Mouse (Mus musculus) midbrain, embryonic 15.5 days (tissue): ENCODE results near the gene Cdc42ep2. TPM values are rescaled to one million over a fixed set of nuclear protein-coding genes. Genes with fewer than 3 reads are reported as not detected.

Experiments used
- ATAC-seq: fragments of 200-750 bp; cut with Nextera tagmentation; replicated peaks from 2 replicates; pipeline ENCODE4 v1.8.0; 2017; ENCODE audit warnings: moderate TSS enrichment
- H3K27ac ChIP-seq: fragments of 300-500 bp; sonication (generic); 2 replicates; pipeline ENCODE4 v1.5.1; 2015; ENCODE audit warnings: mild to moderate bottlenecking, inconsistent platforms
- H3K27me3 ChIP-seq: fragments of 300-500 bp; sonication (generic); replicated peaks from 2 replicates; pipeline ENCODE4 v1.6.1; 2015; ENCODE audit warnings: inconsistent platforms
- H3K36me3 ChIP-seq: fragments of 300-500 bp; sonication (generic); replicated peaks from 2 replicates; pipeline ENCODE4 v1.6.1; 2015; ENCODE audit warnings: inconsistent platforms
- H3K4me1 ChIP-seq: fragments of 300-500 bp; sonication (generic); 2 replicates; pipeline ENCODE4 v1.6.1; 2015; ENCODE audit warnings: inconsistent platforms
- H3K4me2 ChIP-seq: fragments of 300-500 bp; sonication (generic); 2 replicates; pipeline ENCODE4 v1.6.1; 2015; ENCODE audit warnings: inconsistent platforms, mild to moderate bottlenecking, moderate library complexity
- H3K4me3 ChIP-seq: fragments of 300-500 bp; sonication (generic); 2 replicates; pipeline ENCODE4 v1.5.1; 2015; ENCODE audit warnings: mild to moderate bottlenecking, inconsistent platforms
- H3K9ac ChIP-seq: fragments of 300-500 bp; sonication (generic); 2 replicates; pipeline ENCODE4 v1.6.1; 2015; ENCODE audit warnings: mild to moderate bottlenecking, inconsistent platforms
- H3K9me3 ChIP-seq: fragments of 300-500 bp; sonication (generic); 2 replicates; pipeline ENCODE4 v1.6.1; 2016; ENCODE audit warnings: inconsistent platforms
- WGBS: fragments of 180-500 bp; shearing (Covaris S2); methylation state at CpG from one replicate; pipeline ENCODE4 v1.1.7; 2015; ENCODE audit warnings: mixed read lengths; 5-methylcytosine and 5-hydroxymethylcytosine counted together
- polyA plus RNA-seq: library from polyadenylated mRNA; unstranded; fragments of >200 nt; fragmentation: Nextera tagmentation; extraction: Ambion mirVana; gene quantifications from 2 replicates; pipeline ENCODE4 v1.2.1, GENCODE M21; 2015

The Cdc42ep2 gene
- polyA plus RNA-seq, 1 experiment from 2014 or later: 16.7 TPM

- Histone ChIP-seq H3K27ac (no peak overlapping the region), H3K4me2 (no peak overlapping the region), H3K9me3 (no peaks in the 10 kb centered on the region), H3K36me3 (0 out of 2 replicates have a peak, but pooled peaks cover 6% of the 10 kb centered on the region), H3K27me3 (no peaks in the 10 kb centered on the region), H3K9ac (no peak overlapping the region), H3K4me1 (no peaks in the 10 kb centered on the region), H3K4me3 (no peak overlapping the region)
- no peak for ATAC-seq
- 92% methylated on average over 22 of the region's 22 CpGs for WGBS
These were observed 29.6 kb upstream of the Cdc42ep2 start for GRCm38 (mm10) chr19:5954031-5954710.

GRCm38 (mm10) chr19:5953201-5953770 lies 28.7 kb upstream of the Cdc42ep2 start:
- 93% methylated on average over 19 of the region's 19 CpGs for WGBS
- no peak overlapping the region for H3K4me3 ChIP-seq
- ATAC-seq: no peak
- H3K4me2 ChIP-seq: no peak overlapping the region
- H3K4me1 ChIP-seq: no peaks in the 10 kb centered on the region
- no peaks in the 10 kb centered on the region for H3K9me3 ChIP-seq
- no peaks in the 10 kb centered on the region for H3K27me3 ChIP-seq
- no peak overlapping the region for H3K9ac ChIP-seq
- H3K27ac ChIP-seq: no peak overlapping the region
- H3K36me3 ChIP-seq: 0 out of 2 replicates have a peak, but pooled peaks cover 6% of the 10 kb centered on the region

GRCm38 (mm10) chr19:5952071-5952691 lies 27.6 kb upstream of the Cdc42ep2 start:
- no peak for ATAC-seq
- Histone ChIP-seq H3K9me3 (no peaks in the 10 kb centered on the region), H3K9ac (no peak overlapping the region), H3K4me3 (no peak overlapping the region), H3K4me2 (no peak overlapping the region), H3K27ac (no peak overlapping the region), H3K36me3 (0 out of 2 replicates have a peak, but pooled peaks cover 6% of the 10 kb centered on the region), H3K27me3 (no peaks in the 10 kb centered on the region), H3K4me1 (no peaks in the 10 kb centered on the region)
- 91% methylated on average over 13 of the region's 13 CpGs for WGBS

GRCm38 (mm10) chr19:5951631-5952030 lies 27.0 kb upstream of the Cdc42ep2 start:
- Histone ChIP-seq H3K36me3 (0 out of 2 replicates have a peak, but pooled peaks cover 6% of the 10 kb centered on the region), H3K27ac (no peak overlapping the region), H3K4me3 (no peak overlapping the region), H3K9me3 (no peaks in the 10 kb centered on the region), H3K27me3 (no peaks in the 10 kb centered on the region), H3K4me2 (no peak overlapping the region), H3K9ac (no peak overlapping the region), H3K4me1 (no peaks in the 10 kb centered on the region)
- no peak for ATAC-seq
- WGBS: 93% methylated on average over 16 of the region's 16 CpGs

- no peak for ATAC-seq
- Histone ChIP-seq H3K4me2 (no peak overlapping the region), H3K4me1 (no peaks in the 10 kb centered on the region), H3K27ac (no peak overlapping the region), H3K4me3 (no peak overlapping the region), H3K9me3 (no peaks in the 10 kb centered on the region), H3K9ac (no peak overlapping the region), H3K27me3 (no peaks in the 10 kb centered on the region), H3K36me3 (0 out of 2 replicates have a peak, but pooled peaks cover 6% of the 10 kb centered on the region)
- WGBS: 94% methylated on average over 11 of the region's 11 CpGs
These were observed 25.6 kb upstream of the Cdc42ep2 start for GRCm38 (mm10) chr19:5950218-5950617.

GRCm38 (mm10) chr19:5945891-5946290 lies 21.3 kb upstream of the Cdc42ep2 start:
- no peak for ATAC-seq
- no peaks in the 10 kb centered on the region for H3K9me3 ChIP-seq
- H3K4me3 ChIP-seq: no peak overlapping the region
- H3K27ac ChIP-seq: no peak overlapping the region
- no peaks in the 10 kb centered on the region for H3K4me1 ChIP-seq
- H3K27me3 ChIP-seq: no peaks in the 10 kb centered on the region
- 85% methylated on average over 8 of the region's 8 CpGs for WGBS
- no peak overlapping the region for H3K4me2 ChIP-seq
- H3K36me3 ChIP-seq: no peaks in the 10 kb centered on the region
- H3K9ac ChIP-seq: no peak overlapping the region

- no peak for ATAC-seq
- no peaks in the 10 kb centered on the region for H3K4me1 ChIP-seq
- H3K4me2 ChIP-seq: no peak overlapping the region
- 88% methylated on average over 7 of the region's 7 CpGs for WGBS
- no peak overlapping the region for H3K9ac ChIP-seq
- no peaks in the 10 kb centered on the region for H3K9me3 ChIP-seq
- H3K27ac ChIP-seq: no peak overlapping the region
- H3K4me3 ChIP-seq: no peak overlapping the region
- H3K27me3 ChIP-seq: no peaks in the 10 kb centered on the region
- no peaks in the 10 kb centered on the region for H3K36me3 ChIP-seq
These were observed 20.4 kb upstream of the Cdc42ep2 start for GRCm38 (mm10) chr19:5945027-5945426.

GRCm38 (mm10) chr19:5944145-5944544 lies 19.5 kb upstream of the Cdc42ep2 start:
- no peak for ATAC-seq
- no peak overlapping the region for H3K4me3 ChIP-seq
- H3K9ac ChIP-seq: no peak overlapping the region
- no peak overlapping the region for H3K27ac ChIP-seq
- WGBS: 77% methylated on average over 8 of the region's 8 CpGs
- H3K4me1 ChIP-seq: no peaks in the 10 kb centered on the region
- H3K4me2 ChIP-seq: no peak overlapping the region
- no peaks in the 10 kb centered on the region for H3K9me3 ChIP-seq
- H3K27me3 ChIP-seq: no peaks in the 10 kb centered on the region
- no peaks in the 10 kb centered on the region for H3K36me3 ChIP-seq

GRCm38 (mm10) chr19:5943404-5943803 lies 18.8 kb upstream of the Cdc42ep2 start:
- H3K4me1 ChIP-seq: no peaks in the 10 kb centered on the region; the same call in 1 of the 2 replicates
- no peaks in the 10 kb centered on the region for H3K36me3 ChIP-seq
- no peak for ATAC-seq
- no peak overlapping the region for H3K27ac ChIP-seq
- no peaks in the 10 kb centered on the region for H3K9me3 ChIP-seq
- H3K27me3 ChIP-seq: no peaks in the 10 kb centered on the region
- no peak overlapping the region for H3K4me3 ChIP-seq
- no peak overlapping the region for H3K9ac ChIP-seq
- no peak overlapping the region for H3K4me2 ChIP-seq
- WGBS: 92% methylated on average over 15 of the region's 15 CpGs

GRCm38 (mm10) chr19:5942581-5942980 lies 18.0 kb upstream of the Cdc42ep2 start:
- H3K36me3 ChIP-seq: no peaks in the 10 kb centered on the region
- no peak overlapping the region for H3K9ac ChIP-seq
- 91% methylated on average over 7 of the region's 7 CpGs for WGBS
- H3K4me3 ChIP-seq: no peak overlapping the region
- no peaks in the 10 kb centered on the region for H3K27me3 ChIP-seq
- no peaks in the 10 kb centered on the region for H3K9me3 ChIP-seq
- no peak for ATAC-seq
- no peak overlapping the region for H3K4me2 ChIP-seq
- peaks cover 7% of the 10 kb centered on the region for H3K4me1 ChIP-seq
- H3K27ac ChIP-seq: no peak overlapping the region

- Histone ChIP-seq H3K4me3 (no peak overlapping the region), H3K27me3 (no peaks in the 10 kb centered on the region), H3K4me1 (peaks cover 10% of the 10 kb centered on the region), H3K27ac (no peak overlapping the region), H3K36me3 (no peaks in the 10 kb centered on the region), H3K9me3 (no peaks in the 10 kb centered on the region), H3K4me2 (no peak overlapping the region), H3K9ac (no peak overlapping the region)
- no peak for ATAC-seq
- 94% methylated on average over 10 of the region's 10 CpGs for WGBS
These were observed 16.0 kb upstream of the Cdc42ep2 start for GRCm38 (mm10) chr19:5940656-5941055.

- Histone ChIP-seq H3K9me3 (no peaks in the 10 kb centered on the region), H3K4me3 (no peak overlapping the region), H3K4me2 (no peak overlapping the region), H3K27ac (no peak overlapping the region), H3K36me3 (no peaks in the 10 kb centered on the region), H3K9ac (no peak overlapping the region), H3K27me3 (no peaks in the 10 kb centered on the region), H3K4me1 (peaks cover 10% of the 10 kb centered on the region)
- 62% methylated on average over 4 of the region's 4 CpGs for WGBS
- no peak for ATAC-seq
These were observed 15.6 kb upstream of the Cdc42ep2 start for GRCm38 (mm10) chr19:5940173-5940572.
